Mouse (Mus musculus) olfactory bulb, adult 2 months (tissue): ENCODE measurements around the gene Grm7.

Source experiments
- CTCF ChIP-seq: fragments of 200-500 bp; IDR thresholded peaks from 2 replicates; pipeline ENCODE4 v1.5.1; 2012; ENCODE audit warnings: low read depth, mild to moderate bottlenecking, low read length, moderate library complexity; ENCODE audit not compliant: insufficient read depth
- POLR2A ChIP-seq: fragments of 200-500 bp; IDR thresholded peaks from 2 replicates; pipeline ENCODE4 v1.6.1; 2012; ENCODE audit warnings: mild to moderate bottlenecking, low read depth, low read length, moderate library complexity; ENCODE audit not compliant: insufficient read depth

DNA sequence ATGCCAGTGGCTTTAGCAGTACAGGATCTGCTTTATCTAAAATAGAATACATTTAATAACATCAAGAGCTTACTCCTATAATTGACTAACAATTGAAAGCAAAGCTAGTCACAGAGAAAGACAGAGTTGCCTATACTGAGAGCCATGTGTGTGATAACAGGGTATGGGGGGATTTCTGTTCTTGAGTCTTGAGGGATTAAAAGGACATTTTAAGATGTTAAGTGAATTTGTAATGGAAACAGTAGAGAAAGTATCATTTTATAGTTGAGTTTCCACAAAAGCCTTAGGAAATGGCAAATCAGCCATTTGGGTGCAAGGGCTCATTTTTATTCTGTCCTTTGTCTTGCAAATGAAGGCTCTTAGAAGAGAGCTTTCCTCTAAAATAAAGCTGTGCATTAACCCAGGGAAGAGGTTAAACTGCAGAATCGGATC, 140.1 kb downstream of the Grm7 start:
- TF ChIP-seq CTCF (no peak), POLR2A (no peak)
